In genomic region chr10:59780698-59781097, GRCm38 (mm10) we compare ENCODE assay signal across 26 mouse cellular contexts.
DNase-seq lines count a peak whose midpoint lies in the region; ATAC-seq and TF ChIP-seq lines count a peak whose summit lies in the region.
"Had no signal": no experiment of that assay in that cellular context is flagged by ENCODE, and none has a peak within 500 bp of the region (broad histone marks: within the 10 kb centered on the region; RNA-seq: fewer than 3 reads in every experiment).

No protein-coding gene starts in this region.

- H3K9me3 ChIP-seq in hindbrain, embryonic 10.5 days = no peaks in the 10 kb centered on the region
- no peaks in the 10 kb centered on the region for H3K9me3 ChIP-seq in hindbrain, postnatal 0 days (ENCODE audit: low read length)
- H3K9me3 ChIP-seq in hindbrain, embryonic 14.5 days (ENCODE audit: control insufficient read depth, low read length) = no peaks in the 10 kb centered on the region
- H3K9me3 ChIP-seq in hindbrain, embryonic 15.5 days = no peaks in the 10 kb centered on the region
- no peaks in the 10 kb centered on the region for H3K9me3 ChIP-seq in midbrain, postnatal 0 days (ENCODE audit: low read length)
- H3K9me3 ChIP-seq: heart, embryonic 12.5 days; intestine, embryonic 15.5 days; liver, embryonic 12.5 days; neural tube, embryonic 13.5 days had no signal

- peaks cover 31% of the 10 kb centered on the region for H3K4me1 ChIP-seq in hindbrain, embryonic 10.5 days (replicated peaks)
- H3K4me1 ChIP-seq in hindbrain, postnatal 0 days (ENCODE audit: insufficient read depth, low read length) = no peaks in the 10 kb centered on the region
- peaks cover 16% of the 10 kb centered on the region for H3K4me1 ChIP-seq in hindbrain, embryonic 14.5 days (replicated peaks; ENCODE audit: control insufficient read depth, insufficient read depth, low read length)
- H3K4me1 ChIP-seq in hindbrain, embryonic 15.5 days (replicated peaks) = peaks cover 31% of the 10 kb centered on the region; the same call in 1 of the 2 replicates
- H3K4me1 ChIP-seq in midbrain, postnatal 0 days (ENCODE audit: insufficient read depth, low read length) = no peaks in the 10 kb centered on the region
- H3K4me1 ChIP-seq: liver, embryonic 12.5 days had no signal

- peak overlapping the region; percentile 67 for H3K27ac ChIP-seq in hindbrain, embryonic 10.5 days
- H3K27ac ChIP-seq in hindbrain, postnatal 0 days = no peak overlapping the region; the same call in none of the 2 replicates
- peak overlapping the region; percentile 38 for H3K27ac ChIP-seq in hindbrain, embryonic 14.5 days
- H3K27ac ChIP-seq in hindbrain, embryonic 15.5 days (replicated peaks) = peak overlapping the region; percentile 17; the same call in 1 of the 2 replicates
- H3K27ac ChIP-seq in midbrain, postnatal 0 days (ENCODE audit: low read depth, low read length) = no peak overlapping the region
- H3K27ac ChIP-seq: intestine, embryonic 15.5 days; layer of hippocampus, adult 2 months; left cerebral cortex, adult 2 months; liver, embryonic 12.5 days; neural tube, embryonic 13.5 days had no signal

- no peak overlapping the region for H3K9ac ChIP-seq in hindbrain, postnatal 0 days (replicated peaks; ENCODE audit: low read length)
- no peak overlapping the region for H3K9ac ChIP-seq in hindbrain, embryonic 14.5 days
- no peak overlapping the region for H3K9ac ChIP-seq in hindbrain, embryonic 15.5 days
- H3K9ac ChIP-seq in midbrain, postnatal 0 days (replicated peaks; ENCODE audit: low read length, poor library complexity, severe bottlenecking) = no peak overlapping the region
- H3K9ac ChIP-seq: heart, embryonic 12.5 days; intestine, embryonic 15.5 days; liver, embryonic 12.5 days; liver, postnatal 0 days; neural tube, embryonic 13.5 days had no signal

- 18% methylated on average over 3 of the region's 3 CpGs for WGBS in hindbrain, embryonic 10.5 days
- WGBS in hindbrain, postnatal 0 days = 14% methylated on average over 3 of the region's 3 CpGs
- WGBS in hindbrain, embryonic 14.5 days = 14% methylated on average over 3 of the region's 3 CpGs
- 13% methylated on average over 3 of the region's 3 CpGs for WGBS in hindbrain, embryonic 15.5 days
- 7% methylated on average over 3 of the region's 3 CpGs for WGBS in midbrain, postnatal 0 days

- ATAC-seq in hindbrain, postnatal 0 days = no peak
- ATAC-seq in hindbrain, embryonic 14.5 days (ENCODE audit: low FRiP score) = no peak
- no peak for ATAC-seq in hindbrain, embryonic 15.5 days (ENCODE audit: low FRiP score, low read depth)
- ATAC-seq in midbrain, postnatal 0 days (ENCODE audit: low FRiP score) = no peak
- ATAC-seq: intestine, embryonic 15.5 days; liver, embryonic 12.5 days; liver, postnatal 0 days had no signal

- TF ChIP-seq CTCF in hindbrain, postnatal 0 days (IDR thresholded peaks at IDR 0.05; ENCODE audit: low read depth) = no peak
- TF ChIP-seq CTCF in midbrain, postnatal 0 days (IDR thresholded peaks at IDR 0.05) = no peak

- no peak overlapping the region for H3K4me3 ChIP-seq in hindbrain, embryonic 10.5 days
- H3K4me3 ChIP-seq in hindbrain, postnatal 0 days (ENCODE audit: low read length) = no peak overlapping the region
- H3K4me3 ChIP-seq in hindbrain, embryonic 14.5 days (replicated peaks; ENCODE audit: low read length) = no peak overlapping the region
- no peak overlapping the region for H3K4me3 ChIP-seq in hindbrain, embryonic 15.5 days
- H3K4me3 ChIP-seq in midbrain, postnatal 0 days (ENCODE audit: low read depth, low read length) = no peak overlapping the region
- H3K4me3 ChIP-seq: erythroblast, embryonic 14.5 days; heart, embryonic 12.5 days; intestine, embryonic 15.5 days; layer of hippocampus, adult 2 months; left cerebral cortex, adult 2 months; liver, embryonic 12.5 days; neural tube, embryonic 13.5 days had no signal

- no peaks in the 10 kb centered on the region for H3K27me3 ChIP-seq in hindbrain, embryonic 10.5 days (ENCODE audit: insufficient read depth, poor library complexity, severe bottlenecking)
- no peaks in the 10 kb centered on the region for H3K27me3 ChIP-seq in hindbrain, postnatal 0 days (ENCODE audit: insufficient read depth, low read length)
- H3K27me3 ChIP-seq in hindbrain, embryonic 14.5 days (ENCODE audit: control insufficient read depth, insufficient read depth, low read length) = no peaks in the 10 kb centered on the region
- H3K27me3 ChIP-seq in hindbrain, embryonic 15.5 days = no peaks in the 10 kb centered on the region
- H3K27me3 ChIP-seq in midbrain, postnatal 0 days (ENCODE audit: insufficient read depth, low read length) = no peaks in the 10 kb centered on the region
- H3K27me3 ChIP-seq: heart, embryonic 12.5 days; intestine, embryonic 15.5 days; liver, embryonic 12.5 days; neural tube, embryonic 13.5 days had no signal

- no peak overlapping the region for H3K4me2 ChIP-seq in hindbrain, postnatal 0 days (ENCODE audit: low read depth, low read length)
- H3K4me2 ChIP-seq in hindbrain, embryonic 14.5 days (replicated peaks) = no peak overlapping the region
- no peak overlapping the region for H3K4me2 ChIP-seq in hindbrain, embryonic 15.5 days
- H3K4me2 ChIP-seq in midbrain, postnatal 0 days (ENCODE audit: low read depth, low read length, poor library complexity, severe bottlenecking) = no peak overlapping the region
- H3K4me2 ChIP-seq: heart, embryonic 12.5 days; intestine, embryonic 15.5 days; liver, embryonic 12.5 days; neural tube, embryonic 13.5 days had no signal

- DNase-seq in hindbrain, embryonic 10.5 days (ENCODE audit: low spot score) = no peak
- DNase-seq in hindbrain, postnatal 0 days (ENCODE audit: low spot score) = no peak
- no peak for DNase-seq in hindbrain, embryonic 14.5 days (ENCODE audit: low spot score)
- DNase-seq in midbrain, postnatal 0 days (ENCODE audit: low spot score) = peak; percentile 14
- DNase-seq in thymus, postnatal 36 days = no peak
- DNase-seq in spleen, postnatal 4 days (ENCODE audit: low spot score in 2 of 2) = no peak
- DNase-seq: adrenal gland, postnatal 36 days; B cell, adult 2 months; cerebellum, adult 18-20 months; cerebellum, postnatal 14 days; gastrocnemius, postnatal 25 days; heart, adult 11 months; kidney, adult 2 months; kidney, postnatal 36 days; liver, postnatal 0 days; lung, postnatal 36 days; right cerebral cortex, postnatal 14 days; thymus, postnatal 14 days had no signal

- no peaks in the 10 kb centered on the region for H3K36me3 ChIP-seq in hindbrain, embryonic 10.5 days
- H3K36me3 ChIP-seq in hindbrain, postnatal 0 days (ENCODE audit: insufficient read depth, low read length) = no peaks in the 10 kb centered on the region
- H3K36me3 ChIP-seq in hindbrain, embryonic 14.5 days (replicated peaks; ENCODE audit: control insufficient read depth, insufficient read depth) = no peaks in the 10 kb centered on the region
- 0 out of 2 replicates have a peak, but pooled peaks cover 3% of the 10 kb centered on the region for H3K36me3 ChIP-seq in hindbrain, embryonic 15.5 days
- no peaks in the 10 kb centered on the region for H3K36me3 ChIP-seq in midbrain, postnatal 0 days (ENCODE audit: insufficient read depth, low read length)
- H3K36me3 ChIP-seq: heart, embryonic 12.5 days; intestine, embryonic 15.5 days; liver, embryonic 12.5 days; neural tube, embryonic 13.5 days had no signal

Comparison
In these comparisons a context has a peak if more than half of its experiments do, and no peak if none do; other contexts are left out.
1. H3K27ac ChIP-seq: peak in hindbrain, embryonic 10.5 days (single experiment), hindbrain, embryonic 14.5 days (single experiment) and hindbrain, embryonic 15.5 days (single experiment); none in hindbrain, postnatal 0 days (single experiment) and midbrain, postnatal 0 days (single experiment).